ENCODE assay signal across 30 mouse cellular contexts in the genomic region with DNA sequence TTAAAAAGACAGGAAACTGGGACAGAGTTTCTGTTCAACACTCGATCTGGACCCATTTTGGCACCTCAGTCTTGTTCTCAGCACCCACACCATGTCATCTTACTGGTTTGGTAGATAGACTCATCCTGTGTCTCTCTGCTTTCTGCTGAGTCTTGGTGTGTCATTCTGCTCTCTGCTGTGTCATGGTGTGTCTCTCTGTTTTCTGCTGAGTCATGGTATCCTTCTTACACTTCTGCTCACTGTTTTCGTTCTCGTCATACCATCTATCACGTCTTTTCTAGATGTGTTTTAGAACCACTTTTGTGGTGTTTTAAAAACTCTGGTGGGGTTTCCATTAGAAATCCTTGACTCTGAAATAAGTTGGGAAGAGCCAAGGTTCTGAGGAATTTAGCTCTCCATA.
"Had no signal": no experiment of that assay in that cellular context is flagged by ENCODE, and none has a peak within 500 bp of the region (broad histone marks: within the 10 kb centered on the region; RNA-seq: fewer than 3 reads in every experiment).

No protein-coding gene starts in this region.

- ATAC-seq: hindbrain, postnatal 0 days; intestine, embryonic 16.5 days; liver, postnatal 0 days had no signal

- DNase-seq: gastrocnemius, adult 2 months; gastrocnemius, postnatal 10 days; gastrocnemius, postnatal 25 days; heart, adult 2 months; heart, postnatal 14 days; heart, postnatal 36 days; kidney, adult 11 months; kidney, adult 2 months; kidney, adult 9 months; kidney, postnatal 25 days; kidney, postnatal 4 days; liver; liver, embryonic 13.5 days; liver, postnatal 0 days had no signal

- H3K4me2 ChIP-seq: heart, embryonic 11.5 days; heart, embryonic 13.5 days; heart, embryonic 15.5 days; hindbrain, embryonic 12.5 days; hindbrain, embryonic 15.5 days; kidney, embryonic 15.5 days; limb, embryonic 12.5 days; liver, embryonic 11.5 days; liver, embryonic 13.5 days; liver, embryonic 15.5 days had no signal

- H3K9ac ChIP-seq: heart, embryonic 13.5 days; heart, embryonic 15.5 days; hindbrain, embryonic 12.5 days; hindbrain, embryonic 15.5 days; kidney, embryonic 15.5 days; limb, embryonic 12.5 days; liver, embryonic 13.5 days; liver, embryonic 15.5 days; liver, postnatal 0 days had no signal

- H3K27ac ChIP-seq: gastrocnemius, adult 2 months; heart, adult 2 months; heart, embryonic 13.5 days; heart, embryonic 15.5 days; hindbrain, embryonic 10.5 days; hindbrain, embryonic 12.5 days; hindbrain, embryonic 15.5 days; hindbrain, postnatal 0 days; kidney, embryonic 15.5 days; kidney, postnatal 0 days; layer of hippocampus, adult 2 months; left cerebral cortex, adult 2 months; limb, embryonic 10.5 days; limb, embryonic 12.5 days; liver, embryonic 13.5 days; liver, embryonic 15.5 days had no signal

- H3K4me3 ChIP-seq: gastrocnemius, adult 2 months; heart, adult 2 months; heart, embryonic 13.5 days; heart, embryonic 15.5 days; hindbrain, embryonic 10.5 days; hindbrain, embryonic 12.5 days; hindbrain, embryonic 15.5 days; kidney, embryonic 15.5 days; layer of hippocampus, adult 2 months; left cerebral cortex, adult 2 months; limb, embryonic 10.5 days; limb, embryonic 12.5 days; liver, embryonic 13.5 days; liver, embryonic 15.5 days had no signal

- H3K36me3 ChIP-seq: heart, embryonic 13.5 days; heart, embryonic 15.5 days; hindbrain, embryonic 10.5 days; hindbrain, embryonic 12.5 days; hindbrain, embryonic 15.5 days; kidney, embryonic 15.5 days; limb, embryonic 10.5 days; limb, embryonic 12.5 days; liver, embryonic 13.5 days; liver, embryonic 15.5 days had no signal

- H3K9me3 ChIP-seq: heart, embryonic 13.5 days; heart, embryonic 15.5 days; hindbrain, embryonic 10.5 days; hindbrain, embryonic 12.5 days; hindbrain, embryonic 15.5 days; kidney, embryonic 15.5 days; limb, embryonic 10.5 days; limb, embryonic 12.5 days; liver, embryonic 13.5 days; liver, embryonic 15.5 days had no signal

- H3K27me3 ChIP-seq: heart, embryonic 13.5 days; heart, embryonic 15.5 days; hindbrain, embryonic 12.5 days; hindbrain, embryonic 15.5 days; limb, embryonic 12.5 days; liver, embryonic 13.5 days; liver, embryonic 15.5 days had no signal

- H3K4me1 ChIP-seq: heart, embryonic 13.5 days; heart, embryonic 15.5 days; hindbrain, embryonic 10.5 days; hindbrain, embryonic 12.5 days; hindbrain, embryonic 15.5 days; kidney, embryonic 15.5 days; limb, embryonic 10.5 days; limb, embryonic 12.5 days; liver, embryonic 13.5 days; liver, embryonic 15.5 days had no signal
